9 mouse cellular contexts compared by ENCODE assay signal in genomic region chr4:127368379-127368973, GRCm38 (mm10). TPM values are rescaled to one million over a fixed set of nuclear protein-coding genes. Genes with fewer than 3 reads are reported as not detected.
DNase-seq lines count a peak whose midpoint lies in the region; ATAC-seq and TF ChIP-seq lines count a peak whose summit lies in the region.
"Had no signal": no experiment of that assay in that cellular context is flagged by ENCODE, and none has a peak within 500 bp of the region (broad histone marks: within the 10 kb centered on the region; RNA-seq: fewer than 3 reads in every experiment).

No protein-coding gene starts in this region.

- H3K4me1 ChIP-seq in kidney, postnatal 0 days (replicated peaks; ENCODE audit: insufficient read depth, low read length), result no peaks in the 10 kb centered on the region

- no peak overlapping the region for H3K27ac ChIP-seq in kidney, postnatal 0 days

- H3K4me2 ChIP-seq in kidney, postnatal 0 days (ENCODE audit: low read length), result no peak overlapping the region

- no peak overlapping the region for H3K4me3 ChIP-seq in kidney, postnatal 0 days (replicated peaks; ENCODE audit: low read depth, low read length)
- H3K4me3 ChIP-seq: erythroblast, embryonic 14.5 days had no signal

- TF ChIP-seq CTCF in kidney, postnatal 0 days (IDR thresholded peaks at IDR 0.05; ENCODE audit: low read depth), result peak; percentile 97

- DNase-seq in 3134 (ENCODE audit: extremely low read depth, insufficient read length, low spot score) (peak; percentile 63), MN1 (ENCODE audit: low spot score) (peak; percentile 65)
- peak; percentile 92 to 95 for DNase-seq in cerebellum, postnatal 10 days
- peak; percentile 66 to 70 for DNase-seq in frontal cortex, postnatal 25 days (ENCODE audit: low spot score in 2 of 2)
- peak; percentile 79 for DNase-seq in kidney, postnatal 0 days (ENCODE audit: low spot score)
- DNase-seq in lung, adult 18-20 months, result peak; percentile 25 to 55
- peak; percentile 72 for DNase-seq in ovary, postnatal 14 days (ENCODE audit: low spot score)
- peak; percentile 79 for DNase-seq in urinary bladder, postnatal 25 days (ENCODE audit: low spot score)

- H3K9me3 ChIP-seq in kidney, postnatal 0 days (replicated peaks; ENCODE audit: low read length), result no peaks in the 10 kb centered on the region

- no peak overlapping the region for H3K9ac ChIP-seq in kidney, postnatal 0 days (ENCODE audit: low read depth, low read length)

- no peak for ATAC-seq in kidney, postnatal 0 days (replicated peaks; ENCODE audit: low FRiP score, low read depth)

- no peaks in the 10 kb centered on the region for H3K27me3 ChIP-seq in kidney, postnatal 0 days (ENCODE audit: insufficient read depth, low read length)

- H3K36me3 ChIP-seq in kidney, postnatal 0 days (ENCODE audit: insufficient read depth, low read length), result no peaks in the 10 kb centered on the region

- 31% methylated on average over 13 of the region's 13 CpGs for WGBS in kidney, postnatal 0 days

RNA-seq across cellular contexts. Expression of gene Gjb5, which starts 10.5 kb away (rescaled TPM):
- polyA plus RNA-seq in kidney, postnatal 0 days (2015; fragmentation: Nextera tagmentation; extraction: Ambion mirVana), result 1.3 and 1.4 TPM in 2 replicates
- polyA plus RNA-seq: erythroblast, embryonic 14.5 days had no signal

RNA-seq across cellular contexts. Expression of gene Gjb4, which starts 14.6 kb away (rescaled TPM):
- 1.2 and 1.8 TPM in 2 replicates for polyA plus RNA-seq in kidney, postnatal 0 days (2015; fragmentation: Nextera tagmentation; extraction: Ambion mirVana)
- polyA plus RNA-seq: erythroblast, embryonic 14.5 days had no signal

RNA-seq across cellular contexts. Expression of gene Gjb3, which starts 37.8 kb away (rescaled TPM):
- polyA plus RNA-seq in kidney, postnatal 0 days (2015; fragmentation: Nextera tagmentation; extraction: Ambion mirVana), result 1.1 and 1.8 TPM in 2 replicates
- polyA plus RNA-seq: erythroblast, embryonic 14.5 days had no signal

RNA-seq across cellular contexts. Expression of gene Gja4, which starts 54.6 kb away (rescaled TPM):
- 24.0 and 27.6 TPM in 2 replicates for polyA plus RNA-seq in kidney, postnatal 0 days (2015; fragmentation: Nextera tagmentation; extraction: Ambion mirVana)
- polyA plus RNA-seq: erythroblast, embryonic 14.5 days had no signal

Comparison
In these comparisons a context has a peak if more than half of its experiments do, and no peak if none do; other contexts are left out.
1. DNase-seq: peak in every context shown above with its lines; median percentile 94 in cerebellum, postnatal 10 days; 79 in kidney, postnatal 0 days; 79 in urinary bladder, postnatal 25 days; 72 in ovary, postnatal 14 days; 68 in frontal cortex, postnatal 25 days; 65 in MN1; 63 in 3134; 40 in lung, adult 18-20 months.